Mouse (Mus musculus) CH12.LX (cell line): ENCODE measurements around the gene Plxna2. TPM values are rescaled to one million over a fixed set of nuclear protein-coding genes. Genes with fewer than 3 reads are reported as not detected.

Experiments used
- DNase-seq: peaks from one replicate; pipeline ENCODE4 v3.0.0-alpha.2; 2013; ENCODE audit errors: extremely low read depth
- H3K27ac ChIP-seq: 2 replicates; pipeline ENCODE4 v1.5.1; 2012; ENCODE audit warnings: low read depth, mild to moderate bottlenecking, control low read depth, moderate library complexity; ENCODE audit not compliant: insufficient read depth
- H3K27me3 ChIP-seq: replicated peaks from 2 replicates; pipeline ENCODE3; 2012; ENCODE audit warnings: inconsistent platforms
- H3K36me3 ChIP-seq, 2 experiments: replicated peaks in 1 of 2; 2 replicates each; pipeline versions ENCODE3 to v1.6.1; 2012; ENCODE audit warnings: inconsistent platforms in 1 of 2, low read length in 1 of 2, mild to moderate bottlenecking in 1 of 2, mixed read lengths in 1 of 2, moderate library complexity in 1 of 2; ENCODE audit not compliant: control insufficient read depth in 1 of 2, insufficient read depth in 1 of 2
- H3K4me1 ChIP-seq, 2 experiments: 2 replicates each; pipeline ENCODE4 v1.6.1; 2012; ENCODE audit warnings: inconsistent platforms in 1 of 2, moderate library complexity in 1 of 2; ENCODE audit not compliant: insufficient read depth in 2 of 2, control insufficient read depth in 1 of 2
- H3K4me2 ChIP-seq: 2 replicates; pipeline ENCODE4 v1.6.1; 2012; ENCODE audit warnings: low read depth, mild to moderate bottlenecking, control low read depth; ENCODE audit not compliant: poor library complexity, insufficient read depth, severe bottlenecking
- H3K4me3 ChIP-seq, 3 experiments: fragments of 150-350 bp in 1 of 3; sonication (generic) in 1 of 3; replicated peaks in 1 of 3; 2 replicates each; pipeline versions ENCODE3 to v1.5.1; 2011 to 2012; ENCODE audit warnings: low read depth in 2 of 3, low read length in 2 of 3, mild to moderate bottlenecking in 2 of 3, moderate library complexity in 2 of 3, control low read depth in 1 of 3, improper control_type of control experiment in 1 of 3, inconsistent platforms in 1 of 3, mixed read lengths in 1 of 3; ENCODE audit not compliant: poor library complexity in 1 of 3
- H3K79me2 ChIP-seq: replicated peaks from 2 replicates; pipeline ENCODE4 v1.6.1; 2012; ENCODE audit warnings: mild to moderate bottlenecking, moderate library complexity; ENCODE audit not compliant: control insufficient read depth, poor library complexity, insufficient read depth, severe bottlenecking; ENCODE audit errors: extremely low read depth
- H3K9ac ChIP-seq: 2 replicates; pipeline ENCODE4 v1.6.1; 2012; ENCODE audit warnings: low read depth, mild to moderate bottlenecking, control low read depth, moderate library complexity; ENCODE audit not compliant: insufficient read depth
- H3K9me3 ChIP-seq: replicated peaks from 2 replicates; pipeline ENCODE3; 2012; ENCODE audit warnings: low read length, inconsistent platforms, mixed read lengths
- BHLHE40 ChIP-seq: IDR thresholded peaks from 2 replicates; pipeline ENCODE4 v1.6.1; 2011; ENCODE audit warnings: mild to moderate bottlenecking, low read depth, low read length, improper control_type of control experiment
- CHD1 ChIP-seq: IDR thresholded peaks from 2 replicates; pipeline ENCODE4 v1.6.1; 2012; ENCODE audit warnings: low read depth, low read length, improper control_type of control experiment, inconsistent platforms
- CTCF ChIP-seq, 2 experiments: IDR thresholded peaks in 1 of 2; conservative IDR thresholded peaks in 1 of 2; 2 replicates each; pipeline ENCODE4 v1.5.1; 2011 to 2012; ENCODE audit warnings: low read depth in 2 of 2, low read length in 2 of 2, improper control_type of control experiment in 1 of 2, inconsistent platforms in 1 of 2, mild to moderate bottlenecking in 1 of 2, moderate library complexity in 1 of 2
- E2F4 ChIP-seq: IDR thresholded peaks from 2 replicates; pipeline ENCODE4 v1.6.1; 2011; ENCODE audit warnings: low read depth, low read length, improper control_type of control experiment; ENCODE audit not compliant: insufficient replicate concordance
- ELF1 ChIP-seq: IDR thresholded peaks from 2 replicates; pipeline ENCODE4 v1.6.1; 2014; ENCODE audit warnings: low read depth, mild to moderate bottlenecking, inconsistent platforms, low read length, improper control_type of control experiment
- ETS1 ChIP-seq: conservative IDR thresholded peaks from 2 replicates; pipeline ENCODE4 v1.6.1; 2012; ENCODE audit warnings: low read depth, mild to moderate bottlenecking, inconsistent platforms, low read length, improper control_type of control experiment, moderate library complexity
- IRF4 ChIP-seq: IDR thresholded peaks from 2 replicates; pipeline ENCODE4 v1.6.1; 2014; ENCODE audit warnings: low read depth, mild to moderate bottlenecking, inconsistent platforms, low read length, improper control_type of control experiment
- JUND ChIP-seq: conservative IDR thresholded peaks from 2 replicates; pipeline ENCODE4 v1.6.1; 2011; ENCODE audit warnings: low read depth, low read length, improper control_type of control experiment
- KAT2A ChIP-seq: IDR thresholded peaks from 2 replicates; pipeline ENCODE4 v1.6.1; 2012; ENCODE audit warnings: low read length, improper control_type of control experiment, inconsistent platforms; ENCODE audit not compliant: insufficient replicate concordance
- MAFK ChIP-seq: IDR thresholded peaks from 2 replicates; pipeline ENCODE4 v1.6.1; 2011; ENCODE audit warnings: low read length, improper control_type of control experiment; ENCODE audit not compliant: insufficient replicate concordance
- MAX ChIP-seq: IDR thresholded peaks from 2 replicates; pipeline ENCODE4 v1.6.1; 2011; ENCODE audit warnings: low read length, improper control_type of control experiment
- MXI1 ChIP-seq: IDR thresholded peaks from 2 replicates; pipeline ENCODE4 v1.6.1; 2011; ENCODE audit warnings: mild to moderate bottlenecking, low read depth, low read length, improper control_type of control experiment
- NELFE ChIP-seq: IDR thresholded peaks from 2 replicates; pipeline ENCODE4 v1.6.1; 2011; ENCODE audit warnings: low read depth, low read length, improper control_type of control experiment
- NRF1 ChIP-seq: IDR thresholded peaks from 2 replicates; pipeline ENCODE4 v1.6.1; 2014; ENCODE audit warnings: low read depth, mild to moderate bottlenecking, inconsistent platforms, low read length, improper control_type of control experiment, moderate library complexity
- PAX5 ChIP-seq: IDR thresholded peaks from 2 replicates; pipeline ENCODE4 v1.6.1; 2012; ENCODE audit warnings: low read length, inconsistent platforms, mixed read lengths
- POLR2AphosphoS2 ChIP-seq: IDR thresholded peaks from 2 replicates; pipeline ENCODE4 v1.6.1; 2011; ENCODE audit warnings: low read depth, low read length, improper control_type of control experiment
- RCOR1 ChIP-seq: conservative IDR thresholded peaks from 2 replicates; pipeline ENCODE4 v1.6.1; 2012; ENCODE audit warnings: low read depth, mild to moderate bottlenecking, inconsistent platforms, low read length, improper control_type of control experiment
- TBP ChIP-seq: conservative IDR thresholded peaks from 2 replicates; pipeline ENCODE4 v1.6.1; 2011; ENCODE audit warnings: low read depth, low read length, improper control_type of control experiment
- UBTF ChIP-seq: IDR thresholded peaks from 2 replicates; pipeline ENCODE4 v1.6.1; 2012; ENCODE audit warnings: low read depth, mild to moderate bottlenecking, inconsistent platforms, low read length, improper control_type of control experiment, moderate library complexity
- USF2 ChIP-seq: conservative IDR thresholded peaks from 2 replicates; pipeline ENCODE4 v1.6.1; 2011; ENCODE audit warnings: low read depth, low read length, improper control_type of control experiment
- ZKSCAN1 ChIP-seq: IDR thresholded peaks from 2 replicates; pipeline ENCODE4 v1.6.1; 2012; ENCODE audit warnings: low read depth, inconsistent platforms, low read length, improper control_type of control experiment, borderline replicate concordance
- ZNF384 ChIP-seq: IDR thresholded peaks from 2 replicates; pipeline ENCODE4 v1.6.1; 2012; ENCODE audit warnings: low read depth, low read length, improper control_type of control experiment, inconsistent platforms
- dilution Hi-C: fragments of 300-500 bp; cut with MboI; formaldehyde crosslinking; loops from 2 replicates; pipeline ENCODE4 v1.14.3; 2020; ENCODE audit warnings: low sequenced_read_pairs; ENCODE audit not compliant: extremely low pct_unique_long_range_greater_than_20kb, extremely low pct_ligation_motif_present
- in situ Hi-C: fragments of 300-500 bp; cut with MboI; formaldehyde crosslinking; loops from 3 replicates; pipeline ENCODE4 v1.14.3; 2019; ENCODE audit warnings: low sequenced_read_pairs, low pct_ligation_motif_present, low pct_unique_long_range_greater_than_20kb, mixed read lengths
- polyA plus RNA-seq: library from polyadenylated mRNA; unstranded; fragments of >175 nt; gene quantifications from 2 replicates; pipeline ENCODE4 v1.2.1, GENCODE M21; 2012; ENCODE audit warnings: low read depth; ENCODE audit not compliant: insufficient read length
- total RNA-seq, 2 experiments: library from RNA; depleted of rRNA; stranded (reverse); fragments of 300-350 nt in 1 of 2; fragments of >200 nt in 1 of 2; gene quantifications; 2 replicates each; pipeline ENCODE4 v1.2.3; 2012 to 2014

Gene Plxna2
- total and polyA plus RNA-seq, 3 experiments: 0.04 to 0.05 (median 0.04) TPM

GRCm38 (mm10) chr1:194808681-194809080 is 190.7 kb downstream of the Plxna2 start:
- H3K4me1 ChIP-seq: no peaks in the 10 kb centered on the region
- no peaks in the 10 kb centered on the region for H3K79me2 ChIP-seq
- no peak overlapping the region for H3K4me2 ChIP-seq
- in situ Hi-C loops: loop anchor here (25.0 kb wide), 1 partner anchor 171 kb away; no protein-coding TSS in a partner anchor
- H3K9me3 ChIP-seq: no peaks in the 10 kb centered on the region
- no peak overlapping the region for H3K27ac ChIP-seq
- H3K36me3 ChIP-seq: no peaks in the 10 kb centered on the region
- dilution Hi-C loops: no loop called here
- no peak overlapping the region for H3K4me3 ChIP-seq
- H3K9ac ChIP-seq: no peak overlapping the region
- no peaks in the 10 kb centered on the region for H3K27me3 ChIP-seq
- DNase-seq: no peak
- no peak for TF ChIP-seq JUND
- no peak for TF ChIP-seq E2F4
- no peak for TF ChIP-seq POLR2AphosphoS2
- TF ChIP-seq USF2: no peak
- TF ChIP-seq ETS1: no peak
- TF ChIP-seq ZNF384: no peak
- no peak for TF ChIP-seq IRF4
- no peak for TF ChIP-seq BHLHE40
- TF ChIP-seq NELFE: no peak
- TF ChIP-seq MAFK: no peak
- TF ChIP-seq KAT2A: no peak
- TF ChIP-seq MAX: no peak
- TF ChIP-seq ELF1: no peak
- TF ChIP-seq CHD1: no peak

GRCm38 (mm10) chr1:194809600-194809999 is 191.6 kb downstream of the Plxna2 start:
- no peak overlapping the region for H3K4me2 ChIP-seq
- in situ Hi-C loops (loop anchor here (25.0 kb wide), 1 partner anchor 172 kb away; no protein-coding TSS in a partner anchor), dilution Hi-C loops (no loop called here)
- no peak overlapping the region for H3K27ac ChIP-seq
- TF ChIP-seq ELF1 (no peak), E2F4 (no peak), PAX5 (no peak), KAT2A (no peak), MXI1 (no peak), RCOR1 (no peak), USF2 (no peak), NELFE (no peak), UBTF (no peak), ZKSCAN1 (no peak), NRF1 (no peak), CTCF (conservative IDR thresholded peaks at IDR 0.05 in 1 of 2, IDR thresholded peaks at IDR 0.05 in 1 of 2; ENCODE audit: low read depth in 2 of 2, low read length in 2 of 2) (no peak), POLR2AphosphoS2 (no peak), TBP (no peak)
- peaks cover 0 to 7% of the 10 kb centered on the region in 2 experiments; a peak in 1 of 4 replicates for H3K4me1 ChIP-seq
- no peaks in the 10 kb centered on the region for H3K79me2 ChIP-seq
- H3K9me3 ChIP-seq: no peaks in the 10 kb centered on the region
- no peaks in the 10 kb centered on the region for H3K27me3 ChIP-seq
- no peak overlapping the region for H3K4me3 ChIP-seq
- no peak overlapping the region for H3K9ac ChIP-seq
- H3K36me3 ChIP-seq: no peaks in the 10 kb centered on the region
- no peak for DNase-seq
